Mouse (Mus musculus) MEL (cell line): ENCODE measurements around the gene Smyd3. TPM values are rescaled to one million over a fixed set of nuclear protein-coding genes. Genes with fewer than 3 reads are reported as not detected.

Source experiments
- DNase-seq: peaks from one replicate; pipeline ENCODE4 v3.0.0; 2011; ENCODE audit warnings: low read depth, low spot score
- H3K27ac ChIP-seq: 2 replicates; pipeline ENCODE4 v1.5.1; 2012; ENCODE audit warnings: low read depth, mild to moderate bottlenecking, control low read depth, low read length, moderate library complexity; ENCODE audit not compliant: control insufficient read depth
- H3K27me3 ChIP-seq, 2 experiments: fragments of 150-350 bp in 1 of 2; sonication (generic) in 1 of 2; 2 replicates each; pipeline ENCODE4 v1.6.1; 2012; ENCODE audit warnings: low read length in 2 of 2, mild to moderate bottlenecking in 2 of 2, improper control_type of control experiment in 1 of 2, moderate library complexity in 1 of 2; ENCODE audit not compliant: insufficient read depth in 2 of 2, control insufficient read depth in 1 of 2
- H3K36me3 ChIP-seq, 2 experiments: 2 replicates each; pipeline ENCODE4 v1.6.1; 2012 to 2014; ENCODE audit warnings: low read length in 2 of 2, improper control_type of control experiment in 1 of 2, inconsistent platforms in 1 of 2, mild to moderate bottlenecking in 1 of 2; ENCODE audit not compliant: insufficient read depth in 2 of 2, control insufficient read depth in 1 of 2
- H3K4me1 ChIP-seq, 2 experiments: fragments of 150-350 bp in 1 of 2; sonication (generic) in 1 of 2; 2 replicates each; pipeline ENCODE4 v1.6.1; 2012; ENCODE audit warnings: low read length in 2 of 2, improper control_type of control experiment in 1 of 2, mild to moderate bottlenecking in 1 of 2; ENCODE audit not compliant: insufficient read depth in 2 of 2, control insufficient read depth in 1 of 2
- H3K4me3 ChIP-seq, 2 experiments: fragments of 150-350 bp in 1 of 2; sonication (generic) in 1 of 2; 2 replicates each; pipeline ENCODE4 v1.5.1; 2012; ENCODE audit warnings: low read depth in 2 of 2, low read length in 2 of 2, mild to moderate bottlenecking in 2 of 2, moderate library complexity in 2 of 2, control low read depth in 1 of 2, improper control_type of control experiment in 1 of 2; ENCODE audit not compliant: control insufficient read depth in 1 of 2, insufficient read depth in 1 of 2
- H3K79me2 ChIP-seq: 2 replicates; pipeline ENCODE4 v1.6.1; 2012; ENCODE audit warnings: mild to moderate bottlenecking, low read length, moderate library complexity; ENCODE audit not compliant: control insufficient read depth, poor library complexity, insufficient read depth
- H3K9ac ChIP-seq: 2 replicates; pipeline ENCODE4 v1.6.1; 2012; ENCODE audit warnings: low read depth, mild to moderate bottlenecking, control low read depth, low read length, moderate library complexity; ENCODE audit not compliant: control insufficient read depth, poor library complexity, severe bottlenecking
- H3K9me3 ChIP-seq: fragments of 150-350 bp; sonication (generic); replicated peaks from 2 replicates; pipeline ENCODE4 v1.6.1; 2012; ENCODE audit warnings: mild to moderate bottlenecking, low read length, improper control_type of control experiment, moderate library complexity; ENCODE audit not compliant: insufficient read depth
- BHLHE40 ChIP-seq: IDR thresholded peaks from 2 replicates; pipeline ENCODE4 v1.6.1; 2012; ENCODE audit warnings: low read depth, mild to moderate bottlenecking, inconsistent platforms, low read length, improper control_type of control experiment, borderline replicate concordance
- HCFC1 ChIP-seq: IDR thresholded peaks from 2 replicates; pipeline ENCODE4 v1.6.1; 2012; ENCODE audit warnings: low read depth, mild to moderate bottlenecking, inconsistent platforms, low read length, improper control_type of control experiment, moderate library complexity
- JUND ChIP-seq: IDR thresholded peaks from 2 replicates; pipeline ENCODE4 v1.6.1; 2011; ENCODE audit warnings: low read depth, mild to moderate bottlenecking, improper control_type of control experiment, low read length
- NRF1 ChIP-seq: IDR thresholded peaks from 2 replicates; pipeline ENCODE4 v1.6.1; 2014; ENCODE audit warnings: low read depth, mild to moderate bottlenecking, inconsistent platforms, low read length, improper control_type of control experiment, moderate library complexity; ENCODE audit not compliant: poor library complexity, insufficient read depth, severe bottlenecking
- POLR2A ChIP-seq, 2 experiments: IDR thresholded peaks; 2 replicates each; pipeline ENCODE4 v1.6.1; 2011 to 2012; ENCODE audit warnings: low read length in 2 of 2, mild to moderate bottlenecking in 2 of 2, control low read depth in 1 of 2, improper control_type of control experiment in 1 of 2, low read depth in 1 of 2, moderate library complexity in 1 of 2; ENCODE audit not compliant: control insufficient read depth in 1 of 2, insufficient read depth in 1 of 2, poor library complexity in 1 of 2
- POLR2AphosphoS2 ChIP-seq: IDR thresholded peaks from 2 replicates; pipeline ENCODE4 v1.6.1; 2011; ENCODE audit warnings: low read length, improper control_type of control experiment
- RAD21 ChIP-seq: IDR thresholded peaks from 2 replicates; pipeline ENCODE4 v1.6.1; 2011; ENCODE audit warnings: mild to moderate bottlenecking, low read depth, low read length, improper control_type of control experiment
- SIN3A ChIP-seq: IDR thresholded peaks from 2 replicates; pipeline ENCODE4 v1.6.1; 2012; ENCODE audit warnings: low read length, improper control_type of control experiment, inconsistent platforms
- SMC3 ChIP-seq: IDR thresholded peaks from 2 replicates; pipeline ENCODE4 v1.6.1; 2011; ENCODE audit warnings: low read depth, low read length, improper control_type of control experiment
- USF1 ChIP-seq: IDR thresholded peaks from 2 replicates; pipeline ENCODE4 v1.6.1; 2014; ENCODE audit warnings: low read depth, mild to moderate bottlenecking, inconsistent platforms, low read length, improper control_type of control experiment, moderate library complexity
- ZC3H11A ChIP-seq: IDR thresholded peaks from 2 replicates; pipeline ENCODE4 v1.6.1; 2012; ENCODE audit warnings: low read depth, mild to moderate bottlenecking, inconsistent platforms, low read length, improper control_type of control experiment
- ZKSCAN1 ChIP-seq: IDR thresholded peaks from 2 replicates; pipeline ENCODE4 v1.6.1; 2012; ENCODE audit warnings: low read depth, mild to moderate bottlenecking, inconsistent platforms, low read length, improper control_type of control experiment, moderate library complexity
- ZNF384 ChIP-seq: IDR thresholded peaks from 2 replicates; pipeline ENCODE4 v1.6.1; 2012; ENCODE audit warnings: low read depth, mild to moderate bottlenecking, inconsistent platforms, low read length, improper control_type of control experiment
- polyA plus RNA-seq, 2 experiments: library from polyadenylated mRNA; stranded (reverse) in 1 of 2; unstranded in 1 of 2; fragments of >175 nt in 1 of 2; fragments of >200 nt in 1 of 2; gene quantifications; 2 replicates each; pipeline versions ENCODE4 v1.2.1 to v1.2.4; 2012; ENCODE audit warnings: low replicate concordance in 2 of 2, low read depth in 1 of 2; ENCODE audit not compliant: insufficient read length in 2 of 2, insufficient read depth in 1 of 2, missing spikeins in 1 of 2
- total RNA-seq: library from RNA; depleted of rRNA; stranded (reverse); fragments of 300-350 nt; gene quantifications from 2 replicates; pipeline ENCODE4 v1.2.3, GENCODE M21; 2012

Gene Smyd3
- total and polyA plus RNA-seq, 3 experiments, result 13.3 to 18.2 TPM; not detected in 1

- no peak overlapping the region for H3K27ac ChIP-seq
- peaks cover 9% of the 10 kb centered on the region for H3K79me2 ChIP-seq
- TF ChIP-seq ZNF384, result no peak
- no peak for TF ChIP-seq ZC3H11A
- TF ChIP-seq POLR2A (IDR thresholded peaks at IDR 0.05; ENCODE audit: control insufficient read depth in 1 of 2, insufficient read depth in 1 of 2, low read depth in 1 of 2, low read length in 2 of 2, poor library complexity in 1 of 2), result no peak
- no peak for TF ChIP-seq NRF1
- TF ChIP-seq SMC3, result no peak
- TF ChIP-seq BHLHE40, result no peak
- TF ChIP-seq ZKSCAN1, result no peak
- no peak for TF ChIP-seq SIN3A
- no peak for TF ChIP-seq HCFC1
- no peak for TF ChIP-seq USF1
- TF ChIP-seq RAD21, result no peak
- no peak for TF ChIP-seq JUND
- no peak for TF ChIP-seq POLR2AphosphoS2
- TF ChIP-seq, all 39 proteins: peak for 0
- no peaks in the 10 kb centered on the region for H3K27me3 ChIP-seq
- H3K4me1 ChIP-seq, result no peaks in the 10 kb centered on the region
- no peak overlapping the region for H3K9ac ChIP-seq
- DNase-seq, result no peak
- H3K9me3 ChIP-seq, result no peaks in the 10 kb centered on the region
- H3K4me3 ChIP-seq, result no peak overlapping the region
- peaks cover 0 to 3% of the 10 kb centered on the region in 2 experiments; a peak in 2 of 4 replicates for H3K36me3 ChIP-seq
Measured at GRCm38 (mm10) chr1:179511895-179512294, 5.9 kb downstream of the Smyd3 start.

GRCm38 (mm10) chr1:179510546-179511340 is 7.1 kb downstream of the Smyd3 start:
- Histone ChIP-seq H3K27ac (no peak overlapping the region), H3K9ac (no peak overlapping the region), H3K4me1 (no peaks in the 10 kb centered on the region), H3K79me2 (peaks cover 5% of the 10 kb centered on the region), H3K27me3 (no peaks in the 10 kb centered on the region), H3K36me3 (no peaks in the 10 kb centered on the region), H3K4me3 (no peak overlapping the region), H3K9me3 (no peaks in the 10 kb centered on the region)
- no peak for TF ChIP-seq NRF1
- no peak for DNase-seq
